Mouse (Mus musculus) heart, postnatal 0 days (tissue): Measurements from ENCODE around the gene Gm13030.

Source experiments
- CTCF ChIP-seq: IDR thresholded peaks from 2 replicates; pipeline ENCODE4 v1.5.1; 2016; ENCODE audit warnings: antibody characterized with exemption, control low read depth, low read depth
- EP300 ChIP-seq: IDR thresholded peaks from 2 replicates; pipeline ENCODE4 v1.6.1; 2016; ENCODE audit warnings: antibody characterized with exemption, low read depth

GRCm38 (mm10) chr4:138880811-138881584 is 7.2 kb upstream of the Gm13030 start:
- no peak for TF ChIP-seq CTCF
- TF ChIP-seq EP300: no peak
